Mouse (Mus musculus): ENCODE results near the gene Mettl27.
A peak's percentile ranks its signal among the peaks of the same experiment; 100 is the strongest.
"Not testable (repeated sequence)": the region's sequence is repeated elsewhere in the genome, so short reads cannot be mapped to it uniquely, and the experiment has no call there.

Mettl27 gene

GRCm38 (mm10) chr5:134959114-134959513 lies 26.9 kb downstream of the Mettl27 start:
- no peak for DNase-seq

GRCm38 (mm10) chr5:134960430-134960829 lies 28.3 kb downstream of the Mettl27 start:
- peak; percentile 54 for DNase-seq

GRCm38 (mm10) chr5:134961519-134961918 lies 29.4 kb downstream of the Mettl27 start:
- no peak for DNase-seq

GRCm38 (mm10) chr5:134963546-134963945 lies 31.4 kb downstream of the Mettl27 start:
- no peak for DNase-seq

GRCm38 (mm10) chr5:134964655-134965054 lies 32.5 kb downstream of the Mettl27 start:
- DNase-seq = not testable (repeated sequence)

- peak; percentile 84 for DNase-seq
These were observed 33.3 kb downstream of the Mettl27 start for GRCm38 (mm10) chr5:134965473-134965851.

GRCm38 (mm10) chr5:134965852-134966821 lies 34.0 kb downstream of the Mettl27 start:
- DNase-seq = peak; percentile 75

- DNase-seq = no peak
These were observed 35.2 kb downstream of the Mettl27 start for GRCm38 (mm10) chr5:134967164-134967944.

GRCm38 (mm10) chr5:134970671-134971070 lies 38.5 kb downstream of the Mettl27 start:
- no peak for DNase-seq

- DNase-seq = no peak
These were observed 40.9 kb downstream of the Mettl27 start for GRCm38 (mm10) chr5:134973081-134973480.

GRCm38 (mm10) chr5:134973526-134973925 lies 41.4 kb downstream of the Mettl27 start:
- no peak for DNase-seq

- no peak for DNase-seq
These were observed 42.1 kb downstream of the Mettl27 start for GRCm38 (mm10) chr5:134974294-134974693.

GRCm38 (mm10) chr5:134974921-134975320 lies 42.8 kb downstream of the Mettl27 start:
- no peak for DNase-seq

GRCm38 (mm10) chr5:134976164-134976563 lies 44.0 kb downstream of the Mettl27 start:
- DNase-seq = no peak

GRCm38 (mm10) chr5:134976577-134977250 lies 44.5 kb downstream of the Mettl27 start:
- DNase-seq = no peak

- DNase-seq = no peak
These were observed 45.7 kb downstream of the Mettl27 start for GRCm38 (mm10) chr5:134977837-134978236.

- DNase-seq = no peak
These were observed 49.0 kb downstream of the Mettl27 start for GRCm38 (mm10) chr5:134981149-134981548.

- DNase-seq = no peak
These were observed 50.9 kb downstream of the Mettl27 start for GRCm38 (mm10) chr5:134983111-134983510.

- no peak for DNase-seq
These were observed 51.6 kb downstream of the Mettl27 start for GRCm38 (mm10) chr5:134983771-134984170.

GRCm38 (mm10) chr5:134985633-134986297 lies 53.6 kb downstream of the Mettl27 start, which contains the start of gene Cldn3:
Gene Cldn3, plus strand, starts transcription at chr5:134986214.
- no peak for DNase-seq

GRCm38 (mm10) chr5:134986298-134987268 lies 54.4 kb downstream of the Mettl27 start:
- no peak for DNase-seq
